Mouse (Mus musculus) kidney, adult 18-20 months (tissue): ENCODE measurements at regions not wholly inside any gene's neighbourhood (a gene's known extent, or its start where the extent isn't known, plus 50 kb on each side); places are given as distances from the start of the nearest gene placed in this dataset.

Experiments
- DNase-seq: peaks from one replicate; pipeline ENCODE4 v3.0.0; 2021

GRCm38 (mm10) chr1:132820136-132820535, 59.9 kb upstream of the Lrrn2 start:
- DNase-seq = no peak

GRCm38 (mm10) chr1:132818296-132818695, 61.8 kb upstream of the Lrrn2 start:
- no peak for DNase-seq

GRCm38 (mm10) chr1:132817366-132817765, 62.7 kb upstream of the Lrrn2 start:
- DNase-seq = no peak

GRCm38 (mm10) chr1:132805543-132805942, 63.9 kb upstream of the Nfasc start:
- no peak for DNase-seq

- peak; percentile 29 for DNase-seq
These were observed 62.2 kb upstream of the Nfasc start for GRCm38 (mm10) chr1:132803842-132804241.

- no peak for DNase-seq
These were observed 60.8 kb upstream of the Nfasc start for GRCm38 (mm10) chr1:132802380-132802779.

- no peak for DNase-seq
These were observed 58.7 kb upstream of the Nfasc start for GRCm38 (mm10) chr1:132800285-132800684.

GRCm38 (mm10) chr1:132799258-132799657, 57.7 kb upstream of the Nfasc start:
- no peak for DNase-seq

GRCm38 (mm10) chr1:132794462-132794861, 52.9 kb upstream of the Nfasc start:
- no peak for DNase-seq
